Mouse (Mus musculus): ENCODE data around the gene Pepd.

Gene Pepd

DNA sequence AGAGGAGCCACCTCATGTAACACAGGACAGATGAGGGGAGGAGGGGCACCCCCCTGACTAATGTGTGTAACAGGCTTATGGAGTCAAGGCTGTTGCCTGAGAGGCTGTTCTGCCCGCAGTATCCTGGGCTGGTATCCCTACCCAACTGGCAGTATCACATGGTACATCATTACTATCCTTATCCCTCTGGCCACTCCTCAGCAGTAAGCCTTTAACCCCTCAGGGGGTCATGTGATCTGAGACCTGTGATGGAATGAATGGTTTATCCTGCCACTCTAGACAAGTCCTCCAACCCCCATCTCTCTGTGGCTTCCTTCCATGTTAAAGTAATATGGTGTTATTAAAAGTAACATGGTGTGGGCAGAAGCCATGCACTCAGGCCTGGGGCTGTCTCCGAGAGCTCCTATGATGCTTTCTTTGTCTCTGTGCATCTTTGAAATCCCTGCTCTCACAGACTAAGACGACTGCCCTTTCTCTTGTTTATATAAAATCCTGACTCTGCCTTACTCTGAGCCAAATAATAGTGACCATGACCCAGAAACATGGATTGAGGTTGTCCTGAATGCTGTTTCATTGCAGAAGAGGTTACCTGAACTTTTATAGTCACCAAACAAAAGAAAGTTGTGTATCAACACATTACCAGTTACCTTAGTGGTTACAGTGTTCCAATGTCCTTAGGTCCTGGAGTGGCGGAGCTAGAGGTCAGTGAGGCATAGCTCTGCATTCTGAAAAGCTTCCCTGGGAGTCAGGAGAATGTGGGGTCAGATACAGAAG, 71.7 kb downstream of the Pepd start:
- DNase-seq (ENCODE audit: low spot score) = no peak

DNA sequence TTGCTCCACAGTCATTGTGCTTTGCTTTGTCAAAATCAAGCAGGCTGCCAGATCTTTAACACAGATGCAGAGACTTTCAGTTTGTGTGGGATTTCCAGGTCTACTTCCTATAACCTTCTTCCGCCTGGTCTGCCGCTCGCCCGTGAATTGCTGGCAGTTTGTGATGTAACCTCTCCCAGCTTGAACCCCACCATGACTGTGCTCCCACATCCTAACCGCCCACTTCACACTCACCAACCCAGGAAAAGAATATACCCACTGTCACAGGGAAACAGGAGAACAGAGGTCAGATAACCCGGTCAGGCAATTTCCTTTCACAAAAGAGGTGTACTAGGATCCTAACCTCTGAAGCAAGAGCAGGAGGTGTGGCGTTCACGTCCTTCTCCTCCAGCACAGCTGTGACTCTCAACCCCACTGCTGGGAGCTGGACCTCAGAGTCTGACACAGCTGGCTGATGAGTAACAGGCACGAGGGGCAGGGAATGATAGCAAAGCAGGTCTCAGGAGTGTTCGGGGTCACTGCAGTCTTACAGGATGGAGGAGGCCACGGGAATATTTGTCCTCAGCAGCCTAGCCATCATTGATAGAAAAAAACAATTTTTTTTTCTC, 72.5 kb downstream of the Pepd start:
- no peak for DNase-seq (ENCODE audit: low spot score)

- no peak for DNase-seq (ENCODE audit: low spot score)
These were observed 73.0 kb downstream of the Pepd start for GRCm38 (mm10) chr7:34985216-34985615.

- no peak for DNase-seq (ENCODE audit: low spot score)
These were observed 73.5 kb downstream of the Pepd start for GRCm38 (mm10) chr7:34985646-34986045.

GRCm38 (mm10) chr7:34986575-34987150, 74.5 kb downstream of the Pepd start:
- no peak for DNase-seq (ENCODE audit: low spot score)

- DNase-seq (ENCODE audit: low spot score) = no peak
These were observed 75.1 kb downstream of the Pepd start for GRCm38 (mm10) chr7:34987258-34987657.

GRCm38 (mm10) chr7:34988488-34988887, 76.3 kb downstream of the Pepd start:
- DNase-seq (ENCODE audit: low spot score) = no peak

- no peak for DNase-seq (ENCODE audit: low spot score)
These were observed 79.6 kb downstream of the Pepd start for GRCm38 (mm10) chr7:34991731-34992246.

- no peak for DNase-seq (ENCODE audit: low spot score)
These were observed 80.6 kb downstream of the Pepd start for GRCm38 (mm10) chr7:34992766-34993165.

DNA sequence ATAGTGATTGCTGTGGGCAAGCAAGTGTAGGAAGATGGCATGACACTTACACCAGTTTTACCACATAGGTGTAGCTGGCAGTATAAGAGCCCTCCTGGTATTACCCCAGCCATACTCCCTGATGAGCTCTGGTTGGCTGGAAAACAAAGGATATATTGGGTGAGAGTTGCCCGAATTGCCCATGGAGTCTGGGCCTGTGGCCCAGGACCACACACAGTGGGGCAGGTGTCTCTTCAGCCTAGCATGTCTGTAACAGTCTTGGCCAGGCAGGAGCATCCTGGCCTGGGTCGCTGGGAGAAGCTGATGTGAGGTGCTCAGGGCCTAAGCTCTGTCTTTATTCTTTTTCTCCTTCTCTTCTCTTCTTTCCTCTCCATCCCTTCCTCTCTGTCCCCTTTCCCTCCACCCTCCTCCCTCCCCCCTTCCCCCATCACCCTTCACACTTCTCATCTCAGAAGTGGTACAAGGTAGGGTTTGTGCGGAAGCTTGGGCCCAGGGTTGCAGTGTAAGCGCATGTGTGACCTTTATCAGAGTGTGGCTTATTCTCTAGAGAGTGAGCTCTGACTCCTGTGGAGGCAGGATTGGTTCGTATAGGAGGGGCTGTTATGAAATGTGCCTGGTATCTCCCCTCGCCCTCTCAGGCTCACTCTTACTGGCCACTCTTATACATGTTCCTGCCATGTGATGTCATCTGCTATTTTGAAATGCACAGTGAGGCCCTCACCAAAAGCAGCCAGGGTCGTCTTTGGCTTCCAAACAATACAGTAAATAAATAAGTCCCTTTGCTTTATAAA, 83.9 kb downstream of the Pepd start:
- DNase-seq (ENCODE audit: low spot score) = no peak

GRCm38 (mm10) chr7:35000839-35001238, 88.7 kb downstream of the Pepd start:
- DNase-seq (ENCODE audit: low spot score) = no peak

DNA sequence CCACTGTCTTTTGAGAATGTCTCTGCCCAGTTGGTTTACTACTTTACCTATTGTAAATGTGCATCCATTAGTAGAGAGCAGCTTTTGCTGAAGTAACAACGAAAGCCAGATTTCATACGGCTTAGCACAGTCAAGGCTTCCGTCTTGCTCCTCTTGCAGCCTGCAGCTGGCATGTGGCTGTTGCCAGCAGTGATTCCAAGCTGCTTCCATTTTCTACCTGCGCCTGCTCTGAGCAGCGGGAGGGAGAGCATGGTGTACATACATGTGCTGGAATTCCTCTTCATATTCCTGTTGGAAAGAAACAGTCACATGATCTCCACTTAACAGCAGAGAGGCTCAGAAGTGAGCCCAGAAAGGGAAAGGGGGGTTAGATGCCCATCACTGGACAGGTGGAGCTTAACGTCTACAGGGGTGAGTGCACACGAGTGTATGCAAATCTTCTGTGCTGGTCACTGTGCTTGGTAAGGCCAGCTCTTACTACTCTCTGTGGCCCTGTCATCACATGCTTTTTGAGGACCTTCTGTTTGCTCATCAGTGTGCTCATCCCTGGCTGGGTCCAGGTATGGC, 91.1 kb downstream of the Pepd start:
- DNase-seq (ENCODE audit: low spot score) = no peak

DNA sequence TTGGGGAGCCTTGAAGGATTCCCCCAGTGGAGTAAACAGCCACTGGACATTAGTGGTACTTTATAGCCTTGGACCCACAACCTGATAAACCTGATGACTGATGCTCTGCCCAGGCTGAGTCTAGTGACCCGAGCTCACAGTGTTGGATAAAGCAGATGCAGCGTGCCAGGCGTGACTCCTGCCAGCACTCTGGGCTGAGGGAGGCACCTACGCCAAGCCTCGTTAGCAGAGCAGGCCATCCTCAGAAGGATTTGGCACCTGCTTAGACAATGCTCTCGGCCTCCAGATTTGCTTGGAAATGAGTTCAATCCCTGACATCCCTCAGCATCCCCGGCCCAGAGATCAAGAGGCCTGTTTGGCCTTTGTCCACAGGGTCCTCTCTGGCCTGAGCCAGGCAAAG, 94.5 kb downstream of the Pepd start:
- no peak for DNase-seq (ENCODE audit: low spot score)

GRCm38 (mm10) chr7:35013228-35013627, 101.0 kb downstream of the Pepd start:
- DNase-seq (ENCODE audit: low spot score) = no peak

GRCm38 (mm10) chr7:35015252-35015651, 103.1 kb downstream of the Pepd start:
- no peak for DNase-seq (ENCODE audit: low spot score)

DNA sequence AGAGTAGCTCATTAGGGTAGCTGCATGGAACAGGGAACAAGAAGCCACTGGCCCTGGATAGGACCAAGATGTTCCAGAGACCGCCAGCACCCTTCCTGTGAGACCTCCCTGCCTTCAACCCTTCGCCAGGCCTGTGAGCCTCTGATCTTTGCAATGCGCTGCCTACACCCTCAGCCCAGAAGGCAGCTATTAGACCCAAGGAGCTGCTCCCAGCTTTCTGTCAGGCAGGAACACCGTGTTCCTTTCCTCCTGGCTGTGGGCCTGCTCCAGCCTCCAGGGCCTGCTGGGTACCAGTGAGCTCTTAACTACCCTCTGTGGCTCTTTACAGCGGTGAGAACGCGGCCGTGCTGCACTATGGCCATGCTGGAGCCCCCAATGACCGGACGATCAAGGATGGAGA, 109.2 kb downstream of the Pepd start:
- DNase-seq (ENCODE audit: low spot score) = no peak

DNA sequence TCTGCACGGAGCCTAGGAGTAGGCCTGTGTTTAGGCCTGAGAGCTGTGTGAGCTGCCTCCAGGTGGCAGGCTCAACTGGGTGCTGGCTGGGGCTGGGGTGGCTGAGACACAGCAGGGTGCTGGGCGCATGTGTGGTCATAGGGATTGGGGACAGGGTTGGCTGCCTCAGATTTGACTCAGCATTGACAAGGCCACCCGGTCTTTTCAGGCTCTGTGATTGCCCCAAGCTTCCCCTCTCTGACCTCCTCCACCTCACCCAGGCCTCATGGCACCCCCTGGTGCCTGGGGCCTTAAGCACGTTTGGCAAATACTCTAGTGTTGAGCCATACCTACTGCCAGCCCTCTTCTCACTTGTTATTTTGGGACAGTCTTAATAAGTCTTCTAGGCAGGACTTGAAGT, 111.1 kb downstream of the Pepd start:
- no peak for DNase-seq (ENCODE audit: low spot score)

GRCm38 (mm10) chr7:35024426-35024825, 112.2 kb downstream of the Pepd start:
- no peak for DNase-seq (ENCODE audit: low spot score)

DNA sequence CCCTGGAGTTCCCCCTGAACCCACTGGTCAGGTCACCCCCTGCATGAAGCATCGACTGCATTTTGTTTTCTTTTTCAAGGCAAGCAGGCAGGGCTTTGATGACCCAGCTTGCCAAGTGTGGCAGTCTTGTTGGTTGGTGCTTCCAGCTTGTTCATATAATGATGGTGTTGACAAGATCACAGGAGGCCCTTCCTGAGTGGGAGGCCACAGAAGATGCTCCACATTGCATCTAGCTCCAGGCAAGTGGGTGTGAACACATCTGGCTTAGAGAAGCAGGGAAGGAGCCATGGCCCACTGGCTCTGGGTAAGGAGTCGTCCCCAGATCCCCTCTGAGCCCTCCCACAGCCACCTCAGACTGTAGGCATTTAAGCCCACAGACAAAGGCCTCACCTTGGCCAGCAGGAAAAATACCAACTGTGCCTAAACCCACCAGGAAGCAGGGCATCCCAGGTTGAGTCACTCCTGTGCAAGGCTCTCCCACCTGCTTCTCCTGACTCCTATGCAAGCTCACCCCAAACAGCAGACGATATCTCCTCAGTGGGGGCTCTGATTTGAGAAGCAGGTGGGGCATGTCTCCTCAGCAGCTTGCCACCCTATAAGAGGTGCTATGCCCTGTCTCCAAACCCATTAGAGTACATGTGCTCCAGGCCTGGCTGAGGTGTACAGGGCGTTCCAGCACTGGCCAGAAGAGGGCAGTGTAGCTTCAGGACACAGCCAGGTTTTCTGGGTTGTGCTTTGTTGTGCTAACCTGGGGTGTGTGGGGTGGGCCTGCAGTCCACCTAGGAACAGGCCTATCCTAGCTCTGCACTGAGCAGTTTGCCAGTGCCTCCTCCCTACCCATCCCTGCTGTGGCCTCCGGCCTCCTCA, 113.5 kb downstream of the Pepd start:
- DNase-seq (ENCODE audit: low spot score) = peak; percentile 70

- no peak for DNase-seq (ENCODE audit: low spot score)
These were observed 114.1 kb downstream of the Pepd start for GRCm38 (mm10) chr7:35026276-35026630.

DNA sequence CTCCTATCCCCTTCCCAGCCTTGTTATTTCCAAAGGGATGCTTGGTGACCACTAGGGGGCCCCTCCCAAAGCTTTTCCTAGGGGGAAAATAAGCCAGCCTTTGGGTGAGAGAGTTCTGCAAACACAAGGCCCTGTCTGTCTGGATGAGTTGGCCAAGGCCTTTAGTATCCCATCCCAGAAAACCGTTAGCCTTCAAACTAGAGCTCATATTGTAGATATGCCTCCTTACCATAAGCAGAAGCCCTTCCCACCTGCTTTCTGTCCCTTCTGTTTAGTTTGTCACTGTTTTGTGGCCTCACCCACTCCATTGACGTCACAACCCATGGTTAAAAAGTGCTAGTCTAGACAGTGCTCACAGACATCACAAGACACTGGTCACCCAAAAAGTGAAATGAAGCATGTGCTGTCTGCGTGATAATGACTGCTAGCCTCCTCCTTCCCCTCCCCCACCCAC, 114.7 kb downstream of the Pepd start:
- no peak for DNase-seq (ENCODE audit: low spot score)

Measured in ovary, postnatal 10 days (tissue).